Mouse (Mus musculus) megakaryocyte, adult 5-6 weeks (primary cell): ENCODE data around the gene Mul1. TPM values are rescaled to one million over a fixed set of nuclear protein-coding genes. Genes with fewer than 3 reads are reported as not detected.

ENCODE experiments used
- ATAC-seq: 2 replicates; pipeline ENCODE4 v1.8.0; 2016; ENCODE audit warnings: mild to moderate bottlenecking, inconsistent platforms; ENCODE audit not compliant: poor library complexity, severe bottlenecking
- total RNA-seq, 2 experiments: library from RNA; stranded (forward) in 1 of 2; stranded (reverse) in 1 of 2; fragments of 153-499, 151-499 nt in 1 of 2; fragments of 221-1000, 200-1000 nt in 1 of 2; gene quantifications; 2 replicates each; pipeline versions ENCODE4 v1.2.3 to v1.2.4; 2015 to 2017

The Mul1 gene
- total RNA-seq, 2 experiments from 2014 or later: 4.4 to 8.1 TPM

GRCm38 (mm10) chr4:138459775-138460174 is 25.3 kb downstream of the Mul1 start:
- no peak for ATAC-seq

GRCm38 (mm10) chr4:138460910-138461309 is 26.4 kb downstream of the Mul1 start:
- no peak for ATAC-seq

GRCm38 (mm10) chr4:138461471-138461870 is 27.0 kb downstream of the Mul1 start:
- no peak for ATAC-seq

GRCm38 (mm10) chr4:138462971-138463831 is 28.7 kb downstream of the Mul1 start:
- no peak for ATAC-seq

GRCm38 (mm10) chr4:138463832-138464487 is 29.5 kb downstream of the Mul1 start:
- peak; percentile 88 for ATAC-seq

GRCm38 (mm10) chr4:138464667-138465353 is 30.3 kb downstream of the Mul1 start:
- no peak for ATAC-seq

- ATAC-seq: no peak
Observed at GRCm38 (mm10) chr4:138465446-138465845, 31.0 kb downstream of the Mul1 start.

- no peak for ATAC-seq
Observed at GRCm38 (mm10) chr4:138466690-138467089, 32.2 kb downstream of the Mul1 start.

- no peak for ATAC-seq
Observed at GRCm38 (mm10) chr4:138467451-138467850, 33.0 kb downstream of the Mul1 start.

GRCm38 (mm10) chr4:138469080-138469479 is 34.6 kb downstream of the Mul1 start:
- ATAC-seq: no peak

GRCm38 (mm10) chr4:138471241-138471640 is 36.8 kb downstream of the Mul1 start:
- no peak for ATAC-seq

GRCm38 (mm10) chr4:138479595-138479994 is 45.1 kb downstream of the Mul1 start:
- no peak for ATAC-seq

GRCm38 (mm10) chr4:138480962-138481361 is 46.5 kb downstream of the Mul1 start:
- no peak for ATAC-seq

- no peak for ATAC-seq
Observed at GRCm38 (mm10) chr4:138482721-138483120, 48.2 kb downstream of the Mul1 start.

GRCm38 (mm10) chr4:138488241-138488640 is 53.8 kb downstream of the Mul1 start:
- ATAC-seq: no peak

- no peak for ATAC-seq
Observed at GRCm38 (mm10) chr4:138491088-138491487, 56.6 kb downstream of the Mul1 start.

Other genes with a start within 250 kb of the Mul1 start
- gene Hp1bp3, start 218.4 kb upstream of the Mul1 start, total RNA-seq (2015): 89.1 and 105 TPM in 2 replicates
- gene Hp1bp3, start 218.4 kb upstream of the Mul1 start, total RNA-seq (2017): 165 and 173 TPM in 2 replicates
- gene Sh2d5, start 184.3 kb upstream of the Mul1 start, total RNA-seq (2015): 1.5 and 2.4 TPM in 2 replicates
- gene Sh2d5, start 184.3 kb upstream of the Mul1 start, total RNA-seq (2017): 1.2 and 1.3 TPM in 2 replicates
- gene Kif17, start 184.2 kb upstream of the Mul1 start, total RNA-seq (2015): 0.13 and 0.25 TPM in 2 replicates
- 0.12 and 0.59 TPM in 2 replicates for gene Kif17, start 184.2 kb upstream of the Mul1 start, total RNA-seq (2017)
- gene Ddost, start 129.9 kb upstream of the Mul1 start, total RNA-seq (2015): 137 and 143 TPM in 2 replicates
- 100 and 102 TPM in 2 replicates for gene Ddost, start 129.9 kb upstream of the Mul1 start, total RNA-seq (2017)
- gene Pink1, start 108.4 kb upstream of the Mul1 start, total RNA-seq (2015): 26.9 and 31.8 TPM in 2 replicates
- gene Pink1, start 108.4 kb upstream of the Mul1 start, total RNA-seq (2017): 29.8 and 32.2 TPM in 2 replicates
- gene Cda, start 66.7 kb upstream of the Mul1 start, total RNA-seq (2015): not detected in 2 replicates
- not detected in 2 replicates for gene Cda, start 66.7 kb upstream of the Mul1 start, total RNA-seq (2017)
- not detected in 2 replicates for gene Fam43b, start 38.1 kb upstream of the Mul1 start, total RNA-seq (2015)
- not detected in 2 replicates for gene Fam43b, start 38.1 kb upstream of the Mul1 start, total RNA-seq (2017)
- gene Camk2n1, start 19.6 kb downstream of the Mul1 start, total RNA-seq (2015): 0.21 and 0.40 TPM in 2 replicates
- gene Camk2n1, start 19.6 kb downstream of the Mul1 start, total RNA-seq (2017): 0.04 TPM in 1 of 2 replicates, not detected in the other
- gene Vwa5b1, start 201.2 kb downstream of the Mul1 start, total RNA-seq (2015): not detected in 2 replicates
- gene Vwa5b1, start 201.2 kb downstream of the Mul1 start, total RNA-seq (2017): not detected in 2 replicates